In the genomic region with DNA sequence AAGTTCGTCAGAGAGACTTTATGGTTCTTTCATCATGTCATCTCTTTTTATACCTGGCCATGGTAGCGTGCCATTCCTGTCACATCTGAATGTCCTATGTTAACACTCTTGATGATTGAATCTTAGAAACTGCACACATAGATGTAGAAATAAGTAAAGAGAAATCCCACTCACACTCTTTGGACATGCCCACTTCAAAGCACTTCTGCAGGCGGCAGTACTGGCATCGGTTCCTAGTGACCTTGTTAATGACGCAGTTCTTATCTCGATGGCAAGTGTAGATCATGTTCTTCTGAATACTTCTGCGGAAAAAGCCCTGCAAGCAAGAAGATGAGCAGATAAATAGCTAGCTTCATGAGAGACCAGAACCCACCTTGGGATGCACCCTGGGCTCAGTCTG, we compare ENCODE assay signal across 19 mouse cellular contexts.
DNase-seq lines count a peak whose midpoint lies in the region; TF ChIP-seq lines count a peak whose summit lies in the region.
"Had no signal": no experiment of that assay in that cellular context is flagged by ENCODE, and none has a peak within 500 bp of the region (broad histone marks: within the 10 kb centered on the region; RNA-seq: fewer than 3 reads in every experiment).

No protein-coding gene starts in this region.

- no peaks in the 10 kb centered on the region for H3K4me1 ChIP-seq in lung, adult 2 months (ENCODE audit: control insufficient read depth, insufficient read depth, low read length)
- H3K4me1 ChIP-seq: forebrain, embryonic 15.5 days; heart, embryonic 10.5 days; hindbrain, embryonic 13.5 days had no signal

- WGBS in lung, adult 2 months: 77% methylated on average over 7 of the region's 7 CpGs

- no peak overlapping the region for H3K4me3 ChIP-seq in lung, adult 2 months (replicated peaks; ENCODE audit: extremely low read depth, low read depth, low read length)
- H3K4me3 ChIP-seq: embryonic facial prominence, embryonic 12.5 days; forebrain, embryonic 15.5 days; heart, embryonic 10.5 days; hindbrain, embryonic 13.5 days had no signal

- no peak for TF ChIP-seq POLR2A in lung, adult 2 months (IDR thresholded peaks at IDR 0.05; ENCODE audit: borderline replicate concordance, extremely low read depth, low read depth, low read length)

- peak; percentile 51 to 71 for DNase-seq in adrenal gland, adult (ENCODE audit: inconsistent age in 2 of 2, low spot score in 1 of 2)
- no peak for DNase-seq in adrenal gland, adult 18-20 months (ENCODE audit: low spot score in 2 of 2)
- DNase-seq in lung, adult 18-20 months: peak; percentile 63 to 76
- no peak for DNase-seq in lung, adult 2 months
- peak; percentile 30 for DNase-seq in lung, postnatal 10 days
- peak; percentile 29 to 55 for DNase-seq in lung, postnatal 4 days
- DNase-seq in frontal cortex, postnatal 36 days (ENCODE audit: low spot score in 2 of 2): no peak
- DNase-seq in urinary bladder, adult 18-20 months (ENCODE audit: low spot score in 2 of 2): no peak
- DNase-seq: B cell, adult 2 months; cerebellum, adult 11 months; cerebellum, adult 8-10 months; cerebellum, postnatal 25 days; gastrocnemius, postnatal 36 days; heart, adult 18-20 months; heart, postnatal 10 days had no signal

- TF ChIP-seq CTCF in lung, adult 2 months (IDR thresholded peaks at IDR 0.05; ENCODE audit: insufficient read depth, low read length): no peak

Comparison
In these comparisons a context has a peak if more than half of its experiments do, and no peak if none do; other contexts are left out.
1. DNase-seq: peak in adrenal gland, adult (2 of 2), lung, adult 18-20 months (2 of 2), lung, postnatal 10 days (single experiment) and lung, postnatal 4 days (2 of 2); none in adrenal gland, adult 18-20 months (0 of 2), lung, adult 2 months (single experiment), frontal cortex, postnatal 36 days (0 of 2) and urinary bladder, adult 18-20 months (0 of 2).